Mouse (Mus musculus): ENCODE results near the gene Rb1.

GRCm38 (mm10) chr14:73271807-73272206 is 53.8 kb downstream of the Rb1 start:
- no peak for TF ChIP-seq CTCF (IDR thresholded peaks at IDR 0.05; ENCODE audit: low read depth)
- no peak for TF ChIP-seq EP300 (optimal IDR thresholded peaks at IDR 0.05)

Measured in stomach, postnatal 0 days (tissue).